In genomic region chr13:43231965-43232860, GRCm38 (mm10) we compare ENCODE assay signal across 8 mouse cellular contexts.
DNase-seq lines count a peak whose midpoint lies in the region; ATAC-seq lines count a peak whose summit lies in the region.

No protein-coding gene starts in this region.

- intact Hi-C loops in heart, postnatal 10 days (cut with DNase I): loop anchor here (5.0 kb wide), 1 partner anchor 35 kb away; no protein-coding TSS in a partner anchor

- no peak for ATAC-seq in limb, embryonic 12.5 days (ENCODE audit: insufficient number of reproducible peaks, insufficient read depth, low FRiP score, low TSS enrichment, low read depth)
- ATAC-seq in neural tube, embryonic 14.5 days (ENCODE audit: low read depth): no peak
- ATAC-seq in monocyte, adult 5-6 weeks (replicated peaks; ENCODE audit: insufficient number of reproducible peaks, low FRiP score, low TSS enrichment, poor library complexity, severe bottlenecking): no peak

- peak overlapping the region; percentile 58 for H3K27ac ChIP-seq in embryonic facial prominence, embryonic 10.5 days (replicated peaks)
- H3K27ac ChIP-seq in limb, embryonic 12.5 days: peak overlapping the region; percentile 35; the same call in 1 of the 2 replicates
- peak overlapping the region; percentile 12; the same call in 1 of the 2 replicates for H3K27ac ChIP-seq in neural tube, embryonic 14.5 days (ENCODE audit: low read depth, low read length)

- no peaks in the 10 kb centered on the region for H3K36me3 ChIP-seq in embryonic facial prominence, embryonic 10.5 days (replicated peaks)
- no peaks in the 10 kb centered on the region for H3K36me3 ChIP-seq in limb, embryonic 12.5 days
- H3K36me3 ChIP-seq in neural tube, embryonic 14.5 days (ENCODE audit: control insufficient read depth, insufficient read depth, low read length): no peaks in the 10 kb centered on the region

- H3K4me1 ChIP-seq in embryonic facial prominence, embryonic 10.5 days: peaks cover 53% of the 10 kb centered on the region
- H3K4me1 ChIP-seq in limb, embryonic 12.5 days (replicated peaks): peaks cover 35% of the 10 kb centered on the region
- peaks cover 24% of the 10 kb centered on the region for H3K4me1 ChIP-seq in neural tube, embryonic 14.5 days (ENCODE audit: control insufficient read depth, insufficient read depth, low read length)

- WGBS in embryonic facial prominence, embryonic 10.5 days: 21% methylated on average over 13 of the region's 13 CpGs
- WGBS in limb, embryonic 12.5 days: 25% methylated on average over 13 of the region's 13 CpGs
- WGBS in neural tube, embryonic 14.5 days: 46% methylated on average over 13 of the region's 13 CpGs

- H3K4me2 ChIP-seq in limb, embryonic 12.5 days: no peak overlapping the region
- H3K4me2 ChIP-seq in neural tube, embryonic 14.5 days (ENCODE audit: low read depth, low read length): no peak overlapping the region

- peak; percentile 61 for DNase-seq in layer of hippocampus, adult 9-11 months
- no peak for DNase-seq in layer of hippocampus, postnatal 36 days
- peak; percentile 35 for DNase-seq in embryonic facial prominence, embryonic 10.5 days (ENCODE audit: low spot score)
- DNase-seq in heart, postnatal 10 days: peak; percentile 92 to 93
- no peak for DNase-seq in thymus, postnatal 0 days (ENCODE audit: low spot score)

- H3K27me3 ChIP-seq in embryonic facial prominence, embryonic 10.5 days (replicated peaks; ENCODE audit: low read depth, poor library complexity, severe bottlenecking): no peaks in the 10 kb centered on the region
- H3K27me3 ChIP-seq in limb, embryonic 12.5 days: no peaks in the 10 kb centered on the region
- no peaks in the 10 kb centered on the region for H3K27me3 ChIP-seq in neural tube, embryonic 14.5 days (ENCODE audit: control insufficient read depth, insufficient read depth, low read length)

- H3K9ac ChIP-seq in limb, embryonic 12.5 days (replicated peaks): no peak overlapping the region
- no peak overlapping the region for H3K9ac ChIP-seq in neural tube, embryonic 14.5 days (replicated peaks; ENCODE audit: low read depth, low read length)

- no peaks in the 10 kb centered on the region for H3K9me3 ChIP-seq in embryonic facial prominence, embryonic 10.5 days
- H3K9me3 ChIP-seq in limb, embryonic 12.5 days: no peaks in the 10 kb centered on the region
- no peaks in the 10 kb centered on the region for H3K9me3 ChIP-seq in neural tube, embryonic 14.5 days (ENCODE audit: control insufficient read depth, low read length)

- H3K4me3 ChIP-seq in embryonic facial prominence, embryonic 10.5 days: no peak overlapping the region
- H3K4me3 ChIP-seq in limb, embryonic 12.5 days (replicated peaks): no peak overlapping the region
- H3K4me3 ChIP-seq in neural tube, embryonic 14.5 days (ENCODE audit: low read depth, low read length): no peak overlapping the region

Comparison
In these comparisons a context has a peak if more than half of its experiments do, and no peak if none do; other contexts are left out.
1. DNase-seq: peak in layer of hippocampus, adult 9-11 months (single experiment), embryonic facial prominence, embryonic 10.5 days (single experiment) and heart, postnatal 10 days (2 of 2); none in layer of hippocampus, postnatal 36 days (0 of 2) and thymus, postnatal 0 days (single experiment).
2. Peak in every context shown above with its lines, with median percentiles within 50 percentile points of each other: H3K27ac ChIP-seq.